Mouse (Mus musculus): ENCODE measurements at regions not wholly inside any gene's neighbourhood (a gene's known extent, or its start where the extent isn't known, plus 50 kb on each side); places are given as distances from the start of the nearest gene placed in this dataset.

GRCm38 (mm10) chr10:99604172-99604571 is 155.3 kb downstream of the Csl start:
- no peak for ATAC-seq (ENCODE audit: extremely low read depth, insufficient number of reproducible peaks, low FRiP score, poor library complexity, severe bottlenecking)

- ATAC-seq (ENCODE audit: extremely low read depth, insufficient number of reproducible peaks, low FRiP score, poor library complexity, severe bottlenecking) = no peak
These were observed 151.0 kb downstream of the Csl start for GRCm38 (mm10) chr10:99608477-99608876.

GRCm38 (mm10) chr10:99609420-99609819 is 150.0 kb downstream of the Csl start:
- no peak for ATAC-seq (ENCODE audit: extremely low read depth, insufficient number of reproducible peaks, low FRiP score, poor library complexity, severe bottlenecking)

- ATAC-seq (ENCODE audit: extremely low read depth, insufficient number of reproducible peaks, low FRiP score, poor library complexity, severe bottlenecking) = no peak
These were observed 148.6 kb downstream of the Csl start for GRCm38 (mm10) chr10:99610890-99611289.

- no peak for ATAC-seq (ENCODE audit: extremely low read depth, insufficient number of reproducible peaks, low FRiP score, poor library complexity, severe bottlenecking)
These were observed 144.8 kb downstream of the Csl start for GRCm38 (mm10) chr10:99614392-99615249.

GRCm38 (mm10) chr10:99615371-99615770 is 144.1 kb downstream of the Csl start:
- no peak for ATAC-seq (ENCODE audit: extremely low read depth, insufficient number of reproducible peaks, low FRiP score, poor library complexity, severe bottlenecking)

GRCm38 (mm10) chr10:99615779-99616178 is 143.7 kb downstream of the Csl start:
- peak; percentile 98 for ATAC-seq (ENCODE audit: extremely low read depth, insufficient number of reproducible peaks, low FRiP score, poor library complexity, severe bottlenecking)

GRCm38 (mm10) chr10:99617623-99618022 is 141.8 kb downstream of the Csl start:
- no peak for ATAC-seq (ENCODE audit: extremely low read depth, insufficient number of reproducible peaks, low FRiP score, poor library complexity, severe bottlenecking)

- peak; percentile 77 for ATAC-seq (ENCODE audit: extremely low read depth, insufficient number of reproducible peaks, low FRiP score, poor library complexity, severe bottlenecking)
These were observed 139.9 kb downstream of the Csl start for GRCm38 (mm10) chr10:99619421-99620151.

GRCm38 (mm10) chr10:99620489-99620888 is 139.0 kb downstream of the Csl start:
- ATAC-seq (ENCODE audit: extremely low read depth, insufficient number of reproducible peaks, low FRiP score, poor library complexity, severe bottlenecking) = no peak

GRCm38 (mm10) chr10:99627355-99627754 is 132.1 kb downstream of the Csl start:
- ATAC-seq (ENCODE audit: extremely low read depth, insufficient number of reproducible peaks, low FRiP score, poor library complexity, severe bottlenecking) = no peak

GRCm38 (mm10) chr10:99632250-99632985 is 127.0 kb downstream of the Csl start:
- 0 out of 2 replicates have a peak, but pooled peaks have one; percentile 19 for ATAC-seq (ENCODE audit: extremely low read depth, insufficient number of reproducible peaks, low FRiP score, poor library complexity, severe bottlenecking)

GRCm38 (mm10) chr10:99635796-99636195 is 123.7 kb downstream of the Csl start:
- ATAC-seq (ENCODE audit: extremely low read depth, insufficient number of reproducible peaks, low FRiP score, poor library complexity, severe bottlenecking) = no peak

- ATAC-seq (ENCODE audit: extremely low read depth, insufficient number of reproducible peaks, low FRiP score, poor library complexity, severe bottlenecking) = no peak
These were observed 120.4 kb downstream of the Csl start for GRCm38 (mm10) chr10:99639022-99639421.

- no peak for ATAC-seq (ENCODE audit: extremely low read depth, insufficient number of reproducible peaks, low FRiP score, poor library complexity, severe bottlenecking)
These were observed 120.0 kb downstream of the Csl start for GRCm38 (mm10) chr10:99639469-99639868.

- peak; percentile 71; the same call in 1 of the 2 replicates for ATAC-seq (ENCODE audit: extremely low read depth, insufficient number of reproducible peaks, low FRiP score, poor library complexity, severe bottlenecking)
These were observed 117.7 kb downstream of the Csl start for GRCm38 (mm10) chr10:99641784-99642183.

GRCm38 (mm10) chr10:99642201-99642827 is 117.1 kb downstream of the Csl start:
- ATAC-seq (ENCODE audit: extremely low read depth, insufficient number of reproducible peaks, low FRiP score, poor library complexity, severe bottlenecking) = no peak

GRCm38 (mm10) chr10:99644981-99645380 is 114.5 kb downstream of the Csl start:
- ATAC-seq (ENCODE audit: extremely low read depth, insufficient number of reproducible peaks, low FRiP score, poor library complexity, severe bottlenecking) = no peak

- no peak for ATAC-seq (ENCODE audit: extremely low read depth, insufficient number of reproducible peaks, low FRiP score, poor library complexity, severe bottlenecking)
These were observed 107.4 kb downstream of the Csl start for GRCm38 (mm10) chr10:99652011-99652410.

Data from neutrophil, adult 5-6 weeks (primary cell).